Mouse (Mus musculus): ENCODE measurements around the gene Rtkn. TPM values are rescaled to one million over a fixed set of nuclear protein-coding genes. Genes with fewer than 3 reads are reported as not detected.
A peak's percentile ranks its signal among the peaks of the same experiment; 100 is the strongest.

The Rtkn gene
- total and polyA plus RNA-seq, 3 experiments: 5.4 to 8.3 TPM; not detected in 1

GRCm38 (mm10) chr6:83104158-83104557 lies 31.1 kb upstream of the Rtkn start (continued):
- TF ChIP-seq EP300 (IDR thresholded peaks at IDR 0.05; ENCODE audit: low read depth in 1 of 2, low read length in 2 of 2): no peak

GRCm38 (mm10) chr6:83107566-83108400 lies 27.5 kb upstream of the Rtkn start:
- Histone ChIP-seq H3K27me3 (ENCODE audit: control insufficient read depth in 1 of 2, insufficient read depth in 2 of 2, low read length in 2 of 2) (no peaks in the 10 kb centered on the region), H3K9ac (ENCODE audit: control insufficient read depth, low read depth, low read length, poor library complexity, severe bottlenecking) (peak overlapping the region; percentile 86), H3K36me3 (ENCODE audit: control insufficient read depth in 1 of 2, insufficient read depth in 2 of 2, low read length in 2 of 2) (peaks cover 1 to 10% of the 10 kb centered on the region in 2 experiments; a peak in 3 of 4 replicates), H3K9me3 (replicated peaks; ENCODE audit: insufficient read depth, low read length) (no peaks in the 10 kb centered on the region), H3K4me3 (ENCODE audit: control insufficient read depth in 1 of 2, insufficient read depth in 1 of 2, low read depth in 2 of 2, low read length in 2 of 2) (peak overlapping the region; percentile 79 to 93), H3K79me2 (ENCODE audit: control insufficient read depth, insufficient read depth, low read length, poor library complexity) (peaks cover 12% of the 10 kb centered on the region), H3K4me1 (ENCODE audit: control insufficient read depth in 1 of 2, insufficient read depth in 2 of 2, low read length in 2 of 2) (no peaks in the 10 kb centered on the region; a peak in 2 of 4 replicates), H3K27ac (ENCODE audit: control insufficient read depth, low read depth, low read length) (no peak overlapping the region)
- TF ChIP-seq RAD21 (IDR thresholded peaks at IDR 0.05; ENCODE audit: low read depth, low read length) (peak; percentile 61), TAL1 (IDR thresholded peaks at IDR 0.05; ENCODE audit: low read length) (no peak), MAX (IDR thresholded peaks at IDR 0.05; ENCODE audit: low read length) (0 out of 2 replicates have a peak, but pooled peaks have one; percentile 14), TCF12 (IDR thresholded peaks at IDR 0.05; ENCODE audit: low read depth, low read length) (no peak), CHD1 (IDR thresholded peaks at IDR 0.05; ENCODE audit: low read depth, low read length) (no peak), CTCF (IDR thresholded peaks at IDR 0.05 in 2 of 3, conservative IDR thresholded peaks at IDR 0.05 in 1 of 3; ENCODE audit: control insufficient read depth in 1 of 3, insufficient read depth in 1 of 3, low read depth in 2 of 3, low read length in 3 of 3, poor library complexity in 1 of 3, severe bottlenecking in 1 of 3) (peak; percentile 85 to 94 (median 93)), SMC3 (IDR thresholded peaks at IDR 0.05; ENCODE audit: low read depth, low read length) (peak; percentile 64), MEF2A (IDR thresholded peaks at IDR 0.05; ENCODE audit: extremely low read depth, insufficient replicate concordance, low read depth, low read length, poor library complexity, severe bottlenecking) (0 out of 2 replicates have a peak, but pooled peaks have one; percentile 11), USF1 (IDR thresholded peaks at IDR 0.05; ENCODE audit: low read depth, low read length) (no peak), SIN3A (IDR thresholded peaks at IDR 0.05; ENCODE audit: low read length) (0 out of 2 replicates have a peak, but pooled peaks have one; percentile 32), MYB (IDR thresholded peaks at IDR 0.05; ENCODE audit: low read depth, low read length) (no peak), ZC3H11A (IDR thresholded peaks at IDR 0.05; ENCODE audit: low read depth, low read length) (peak; percentile 49; the same call in 1 of the 2 replicates), HCFC1 (IDR thresholded peaks at IDR 0.05; ENCODE audit: low read depth, low read length) (0 out of 2 replicates have a peak, but pooled peaks have one; percentile 24), MXI1 (IDR thresholded peaks at IDR 0.05; ENCODE audit: low read depth, low read length) (peak; percentile 5; the same call in 1 of the 2 replicates), TBP (IDR thresholded peaks at IDR 0.05; ENCODE audit: low read depth, low read length) (no peak), ZNF384 (IDR thresholded peaks at IDR 0.05; ENCODE audit: low read depth, low read length) (no peak), ETS1 (IDR thresholded peaks at IDR 0.05; ENCODE audit: low read depth, low read length) (no peak), JUND (IDR thresholded peaks at IDR 0.05; ENCODE audit: low read depth, low read length) (no peak), NRF1 (IDR thresholded peaks at IDR 0.05; ENCODE audit: insufficient read depth, low read depth, low read length, poor library complexity, severe bottlenecking) (no peak), E2F4 (IDR thresholded peaks at IDR 0.05; ENCODE audit: borderline replicate concordance, low read depth, low read length) (no peak)
- DNase-seq (ENCODE audit: low read depth, low spot score): peak; percentile 84

Measured in MEL (cell line).